In the genomic region with DNA sequence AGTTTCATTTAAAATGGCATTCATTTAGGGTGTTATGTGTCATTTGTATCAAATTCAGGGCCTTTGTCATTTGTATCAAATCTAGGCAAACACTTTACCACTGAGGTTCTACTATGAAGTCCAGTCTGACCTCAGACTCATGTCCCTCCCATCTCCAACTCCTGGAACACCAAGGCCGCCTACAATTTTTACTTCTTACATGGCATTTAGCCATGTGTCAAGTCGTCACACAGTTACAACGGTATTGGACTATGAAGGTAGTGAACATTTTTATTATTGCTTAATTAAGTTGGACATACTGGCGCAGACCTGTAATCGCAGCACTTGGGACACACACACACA, we compare ENCODE assay signal across 8 mouse cellular contexts. TPM values are rescaled to one million over a fixed set of nuclear protein-coding genes. Genes with fewer than 3 reads are reported as not detected.
A peak's percentile ranks its signal among the peaks of the same experiment; 100 is the strongest.
DNase-seq lines count a peak whose midpoint lies in the region; ATAC-seq and TF ChIP-seq lines count a peak whose summit lies in the region.

No protein-coding gene starts in this region.

- no peak for TF ChIP-seq EP300 in CH12.LX (IDR thresholded peaks at IDR 0.05; ENCODE audit: low read length)
- no peak for TF ChIP-seq EP300 in liver, embryonic 14.5 days (IDR thresholded peaks at IDR 0.05; ENCODE audit: low read depth)

- no peaks in the 10 kb centered on the region for H3K36me3 ChIP-seq in heart, embryonic 11.5 days (ENCODE audit: control insufficient read depth, insufficient read depth, low read length)
- H3K36me3 ChIP-seq in CH12.LX (replicated peaks in 1 of 2; ENCODE audit: control insufficient read depth in 1 of 2, insufficient read depth in 1 of 2, low read length in 1 of 2): no peaks in the 10 kb centered on the region
- H3K36me3 ChIP-seq in forebrain, embryonic 14.5 days (ENCODE audit: control insufficient read depth, insufficient read depth, low read length): no peaks in the 10 kb centered on the region
- no peaks in the 10 kb centered on the region for H3K36me3 ChIP-seq in liver, embryonic 14.5 days (replicated peaks; ENCODE audit: control insufficient read depth, insufficient read depth, low read depth)

- WGBS in heart, embryonic 11.5 days (ENCODE audit: insufficient replicate concordance): 45% methylated on average over 5 of the region's 5 CpGs
- WGBS in forebrain, embryonic 14.5 days: 33% methylated on average over 5 of the region's 5 CpGs
- WGBS in liver, embryonic 14.5 days (ENCODE audit: insufficient replicate concordance): 40% methylated on average over 5 of the region's 5 CpGs

- no peaks in the 10 kb centered on the region for H3K27me3 ChIP-seq in heart, embryonic 11.5 days (ENCODE audit: control insufficient read depth, insufficient read depth, low read length)
- peaks cover 5% of the 10 kb centered on the region for H3K27me3 ChIP-seq in CH12.LX (replicated peaks)
- H3K27me3 ChIP-seq in forebrain, embryonic 14.5 days (replicated peaks; ENCODE audit: control insufficient read depth, insufficient read depth, low read length): no peaks in the 10 kb centered on the region
- no peaks in the 10 kb centered on the region for H3K27me3 ChIP-seq in liver, embryonic 14.5 days (ENCODE audit: control insufficient read depth, insufficient read depth, low read length)

- no peaks in the 10 kb centered on the region for H3K79me2 ChIP-seq in CH12.LX (replicated peaks; ENCODE audit: control insufficient read depth, extremely low read depth, insufficient read depth, poor library complexity, severe bottlenecking)

- no peaks in the 10 kb centered on the region for H3K9me3 ChIP-seq in heart, embryonic 11.5 days (replicated peaks; ENCODE audit: control insufficient read depth, low read length)
- H3K9me3 ChIP-seq in CH12.LX (replicated peaks; ENCODE audit: low read length): no peaks in the 10 kb centered on the region
- H3K9me3 ChIP-seq in forebrain, embryonic 14.5 days (replicated peaks; ENCODE audit: control insufficient read depth, low read length): no peaks in the 10 kb centered on the region
- no peaks in the 10 kb centered on the region for H3K9me3 ChIP-seq in liver, embryonic 14.5 days (ENCODE audit: control insufficient read depth, low read length)

- no peak for TF ChIP-seq POLR2A in CH12.LX (IDR thresholded peaks at IDR 0.05; ENCODE audit: low read depth, low read length)

- H3K4me2 ChIP-seq in heart, embryonic 11.5 days: peak overlapping the region; percentile 71
- H3K4me2 ChIP-seq in CH12.LX (ENCODE audit: insufficient read depth, low read depth, poor library complexity, severe bottlenecking): peak overlapping the region; percentile 75
- peak overlapping the region; percentile 57 for H3K4me2 ChIP-seq in forebrain, embryonic 14.5 days (ENCODE audit: low read length)
- peak overlapping the region; percentile 79 for H3K4me2 ChIP-seq in liver, embryonic 14.5 days (ENCODE audit: low read depth)

- no peak for TF ChIP-seq RAD21 in CH12.LX (IDR thresholded peaks at IDR 0.05; ENCODE audit: low read depth, low read length)

- H3K4me1 ChIP-seq in heart, embryonic 11.5 days (ENCODE audit: control insufficient read depth, insufficient read depth, low read length): peaks cover 3% of the 10 kb centered on the region; the same call in 1 of the 2 replicates
- peaks cover 1 to 21% of the 10 kb centered on the region in 2 experiments; a peak in 2 of 4 replicates for H3K4me1 ChIP-seq in CH12.LX (ENCODE audit: control insufficient read depth in 1 of 2, insufficient read depth in 2 of 2)
- H3K4me1 ChIP-seq in forebrain, embryonic 14.5 days (ENCODE audit: control insufficient read depth, insufficient read depth, low read length): 0 out of 2 replicates have a peak, but pooled peaks cover 2% of the 10 kb centered on the region
- peaks cover 2 to 25% of the 10 kb centered on the region in 2 experiments for H3K4me1 ChIP-seq in liver, embryonic 14.5 days (replicated peaks; ENCODE audit: control insufficient read depth in 2 of 2, insufficient read depth in 2 of 2, low read length in 1 of 2)

- peak overlapping the region; percentile 88 for H3K27ac ChIP-seq in heart, embryonic 11.5 days (ENCODE audit: low read depth, low read length)
- peak overlapping the region; percentile 82 for H3K27ac ChIP-seq in CH12.LX (ENCODE audit: insufficient read depth, low read depth)
- no peak overlapping the region for H3K27ac ChIP-seq in forebrain, embryonic 14.5 days (ENCODE audit: low read depth, low read length)
- H3K27ac ChIP-seq in liver, embryonic 14.5 days: peak overlapping the region; percentile 89

- in situ Hi-C loops in CH12.LX (cut with MboI; ENCODE audit: low pct_ligation_motif_present, low pct_unique_long_range_greater_than_20kb, low sequenced_read_pairs): loop anchor here (5.0 to 10.0 kb wide), 2 partner anchors 62 to 245 kb away; no protein-coding TSS in a partner anchor

- H3K9ac ChIP-seq in heart, embryonic 11.5 days (ENCODE audit: low read depth, low read length): peak overlapping the region; percentile 72; the same call in 1 of the 2 replicates
- peak overlapping the region; percentile 65 for H3K9ac ChIP-seq in CH12.LX (ENCODE audit: insufficient read depth, low read depth)
- peak overlapping the region; percentile 53 for H3K9ac ChIP-seq in forebrain, embryonic 14.5 days (ENCODE audit: low read length)
- H3K9ac ChIP-seq in liver, embryonic 14.5 days (replicated peaks): peak overlapping the region; percentile 89

- TF ChIP-seq CTCF in CH12.LX (conservative IDR thresholded peaks at IDR 0.05 in 1 of 2, IDR thresholded peaks at IDR 0.05 in 1 of 2; ENCODE audit: low read depth in 2 of 2, low read length in 2 of 2): no peak
- TF ChIP-seq CTCF in liver, embryonic 14.5 days (IDR thresholded peaks at IDR 0.05; ENCODE audit: low read depth): no peak

- peak overlapping the region; percentile 51 for H3K4me3 ChIP-seq in heart, embryonic 11.5 days (ENCODE audit: low read depth, low read length)
- H3K4me3 ChIP-seq in CH12.LX (replicated peaks in 1 of 3; ENCODE audit: low read depth in 2 of 3, low read length in 2 of 3, poor library complexity in 1 of 3): peak overlapping the region; percentile 59 to 67 (median 65)
- H3K4me3 ChIP-seq in forebrain, embryonic 14.5 days (ENCODE audit: low read depth, low read length): peak overlapping the region; percentile 47
- peak overlapping the region; percentile 71 to 75 for H3K4me3 ChIP-seq in liver, embryonic 14.5 days (ENCODE audit: insufficient read depth in 1 of 2, low read depth in 2 of 2, low read length in 2 of 2)

- DNase-seq in heart, adult 9 months (ENCODE audit: low spot score in 2 of 2): no peak
- no peak for DNase-seq in CH12.LX (ENCODE audit: extremely low read depth)
- DNase-seq in forebrain, embryonic 14.5 days (ENCODE audit: low spot score): no peak
- no peak for DNase-seq in liver, embryonic 14.5 days (ENCODE audit: low read depth in 3 of 3, low spot score in 3 of 3)
- no peak for DNase-seq in cerebellum, adult 9-10 months
- DNase-seq in ovary, postnatal 10 days (ENCODE audit: low spot score): no peak
- no peak for DNase-seq in urinary bladder, adult 2 months (ENCODE audit: low spot score)

- dilution Hi-C loops in CH12.LX (cut with MboI; ENCODE audit: extremely low pct_ligation_motif_present, extremely low pct_unique_long_range_greater_than_20kb, low sequenced_read_pairs): no loop called here

- no peak for ATAC-seq in heart, embryonic 11.5 days (replicated peaks; ENCODE audit: insufficient number of reproducible peaks, low FRiP score, low TSS enrichment)
- ATAC-seq in forebrain, embryonic 14.5 days: no peak
- ATAC-seq in liver, embryonic 14.5 days (ENCODE audit: insufficient read depth): no peak

TF ChIP-seq in CH12.LX, 34 proteins besides CTCF, POLR2A, EP300 and RAD21 (continues in another document):
- TF ChIP-seq USF1 (IDR thresholded peaks at IDR 0.05; ENCODE audit: low read depth, low read length) (no peak), BHLHE40 (IDR thresholded peaks at IDR 0.05; ENCODE audit: low read depth, low read length) (no peak), RCOR1 (conservative IDR thresholded peaks at IDR 0.05; ENCODE audit: low read depth, low read length) (no peak), ZMIZ1 (IDR thresholded peaks at IDR 0.05; ENCODE audit: low read depth, low read length) (no peak), ELF1 (IDR thresholded peaks at IDR 0.05; ENCODE audit: low read depth, low read length) (no peak), JUN (IDR thresholded peaks at IDR 0.05; ENCODE audit: insufficient read depth, low read depth, low read length) (no peak), ZNF384 (IDR thresholded peaks at IDR 0.05; ENCODE audit: low read depth, low read length) (no peak), SIN3A (IDR thresholded peaks at IDR 0.05; ENCODE audit: low read length) (no peak), PAX5 (IDR thresholded peaks at IDR 0.05; ENCODE audit: low read length) (no peak)

RNA-seq across cellular contexts. Expression of a gene that starts 6.9 kb away (rescaled TPM):
- 44.4 and 48.9 TPM in 2 replicates for polyA plus RNA-seq in heart, embryonic 11.5 days (2014; fragmentation: Nextera tagmentation; extraction: Ambion mirVana)
- total RNA-seq in CH12.LX (2012; rRNA removed): 7.8 and 12.7 TPM in 2 replicates
- total RNA-seq in CH12.LX (2014; rRNA removed): 1.4 and 2.4 TPM in 2 replicates
- 6.7 and 7.9 TPM in 2 replicates for polyA plus RNA-seq in CH12.LX (2012; ENCODE audit: insufficient read length, low read depth)
- polyA plus RNA-seq in forebrain, embryonic 14.5 days (2014; fragmentation: Nextera tagmentation; extraction: Ambion mirVana): 8.0 and 8.1 TPM in 2 replicates
- polyA plus RNA-seq in liver, embryonic 14.5 days (2012; rRNA removed): 71.0 and 71.8 TPM in 2 replicates
- 98.2 and 102 TPM in 2 replicates for polyA plus RNA-seq in liver, embryonic 14.5 days (2014; fragmentation: Nextera tagmentation; extraction: Ambion mirVana)
- 54.2 and 72.7 TPM in 2 replicates for polyA plus RNA-seq in urinary bladder, adult 2 months (2012; rRNA removed)

RNA-seq across cellular contexts. Expression of a gene that starts 7.9 kb away (rescaled TPM):
- 13.7 and 18.9 TPM in 2 replicates for polyA plus RNA-seq in heart, embryonic 11.5 days (2014; fragmentation: Nextera tagmentation; extraction: Ambion mirVana)
- 28.6 and 43.8 TPM in 2 replicates for total RNA-seq in CH12.LX (2012; rRNA removed)
- total RNA-seq in CH12.LX (2014; rRNA removed): 15.4 and 19.3 TPM in 2 replicates
- 12.7 and 14.9 TPM in 2 replicates for polyA plus RNA-seq in CH12.LX (2012; ENCODE audit: insufficient read length, low read depth)
- 13.5 and 17.8 TPM in 2 replicates for polyA plus RNA-seq in forebrain, embryonic 14.5 days (2014; fragmentation: Nextera tagmentation; extraction: Ambion mirVana)
- polyA plus RNA-seq in liver, embryonic 14.5 days (2012; rRNA removed): 3.1 and 3.5 TPM in 2 replicates
- 1.3 and 1.8 TPM in 2 replicates for polyA plus RNA-seq in liver, embryonic 14.5 days (2014; fragmentation: Nextera tagmentation; extraction: Ambion mirVana)
- polyA plus RNA-seq in urinary bladder, adult 2 months (2012; rRNA removed): 24.2 and 31.9 TPM in 2 replicates

RNA-seq across cellular contexts. Expression of a gene that starts 37.9 kb away (rescaled TPM):
- polyA plus RNA-seq in heart, embryonic 11.5 days (2014; fragmentation: Nextera tagmentation; extraction: Ambion mirVana): 15.4 and 16.0 TPM in 2 replicates
- total RNA-seq in CH12.LX (2012; rRNA removed): 31.9 and 38.5 TPM in 2 replicates
- total RNA-seq in CH12.LX (2014; rRNA removed): 17.8 and 21.2 TPM in 2 replicates
- 46.1 and 60.0 TPM in 2 replicates for polyA plus RNA-seq in CH12.LX (2012; ENCODE audit: insufficient read length, low read depth)
- polyA plus RNA-seq in forebrain, embryonic 14.5 days (2014; fragmentation: Nextera tagmentation; extraction: Ambion mirVana): 5.8 and 6.5 TPM in 2 replicates
- 13.3 and 13.7 TPM in 2 replicates for polyA plus RNA-seq in liver, embryonic 14.5 days (2012; rRNA removed)
- polyA plus RNA-seq in liver, embryonic 14.5 days (2014; fragmentation: Nextera tagmentation; extraction: Ambion mirVana): 12.9 and 13.9 TPM in 2 replicates
- 110 and 127 TPM in 2 replicates for polyA plus RNA-seq in urinary bladder, adult 2 months (2012; rRNA removed)
